Mouse (Mus musculus): ENCODE results near the gene Akap9.

- TF ChIP-seq POLR2AphosphoS2 (IDR thresholded peaks at IDR 0.05; ENCODE audit: insufficient read length, low read depth) (no peak), USF1 (IDR thresholded peaks at IDR 0.05; ENCODE audit: low read depth) (no peak), MAX (IDR thresholded peaks at IDR 0.05; ENCODE audit: low read depth) (no peak), E2F4 (IDR thresholded peaks at IDR 0.05; ENCODE audit: insufficient read depth) (no peak), TCF12 (IDR thresholded peaks at IDR 0.05; ENCODE audit: insufficient read depth, poor library complexity, severe bottlenecking) (no peak), MYOD1 (IDR thresholded peaks at IDR 0.05; ENCODE audit: control insufficient read depth in 1 of 3, insufficient read length in 2 of 3, low read depth in 2 of 3) (no peak), POLR2A (IDR thresholded peaks at IDR 0.05; ENCODE audit: insufficient read length, low read depth) (no peak)
Measured at GRCm38 (mm10) chr5:4081513-4081912, 153.7 kb downstream of the Akap9 start.
